Mouse (Mus musculus): ENCODE results near the gene Fam171a1.

DNA sequence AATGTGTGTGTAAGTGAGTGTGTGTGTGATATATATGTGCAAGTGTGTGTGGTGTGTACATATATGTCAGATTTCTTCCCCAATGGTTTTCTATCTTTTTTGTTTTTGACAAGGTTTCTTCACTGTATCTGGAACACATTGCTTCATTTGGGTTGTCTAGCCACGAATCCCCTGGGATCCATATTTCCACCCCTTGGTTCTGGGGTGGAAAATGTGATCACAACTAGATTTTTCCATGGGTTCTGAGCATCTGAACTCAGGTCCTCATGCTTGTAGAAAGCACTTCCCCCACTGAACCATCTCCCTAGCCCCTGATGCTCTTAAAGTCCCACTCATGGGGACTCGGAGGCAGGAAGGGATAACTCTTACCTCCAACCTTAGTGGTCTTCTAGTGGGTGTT is 159.3 kb downstream of the Fam171a1 start:
- no peak for TF ChIP-seq CTCF (IDR thresholded peaks at IDR 0.05; ENCODE audit: insufficient read depth, low read length)
- no peak for TF ChIP-seq POLR2A (IDR thresholded peaks at IDR 0.05; ENCODE audit: borderline replicate concordance, extremely low read depth, low read depth, low read length)
